Mouse (Mus musculus) ES-E14 (cell line): ENCODE data around the gene Rnf166.

Experiments used
- CHD2 ChIP-seq: IDR thresholded peaks from 2 replicates; pipeline ENCODE4 v1.6.1; 2014; ENCODE audit warnings: mild to moderate bottlenecking, low read depth, low read length, inconsistent platforms
- HCFC1 ChIP-seq: IDR thresholded peaks from 2 replicates; pipeline ENCODE4 v1.6.1; 2012; ENCODE audit warnings: low read length, inconsistent platforms, borderline replicate concordance; ENCODE audit not compliant: insufficient read depth
- MAFK ChIP-seq: IDR thresholded peaks from 2 replicates; pipeline ENCODE4 v1.6.1; 2014; ENCODE audit warnings: mild to moderate bottlenecking, low read depth, low read length, inconsistent platforms; ENCODE audit not compliant: insufficient read depth
- ZC3H11A ChIP-seq: IDR thresholded peaks from 2 replicates; pipeline ENCODE4 v1.6.1; 2012; ENCODE audit warnings: low read depth, mild to moderate bottlenecking, inconsistent platforms, low read length, borderline replicate concordance
- ZNF384 ChIP-seq: IDR thresholded peaks from 2 replicates; pipeline ENCODE4 v1.6.1; 2012; ENCODE audit warnings: low read depth, low read length, inconsistent platforms

DNA sequence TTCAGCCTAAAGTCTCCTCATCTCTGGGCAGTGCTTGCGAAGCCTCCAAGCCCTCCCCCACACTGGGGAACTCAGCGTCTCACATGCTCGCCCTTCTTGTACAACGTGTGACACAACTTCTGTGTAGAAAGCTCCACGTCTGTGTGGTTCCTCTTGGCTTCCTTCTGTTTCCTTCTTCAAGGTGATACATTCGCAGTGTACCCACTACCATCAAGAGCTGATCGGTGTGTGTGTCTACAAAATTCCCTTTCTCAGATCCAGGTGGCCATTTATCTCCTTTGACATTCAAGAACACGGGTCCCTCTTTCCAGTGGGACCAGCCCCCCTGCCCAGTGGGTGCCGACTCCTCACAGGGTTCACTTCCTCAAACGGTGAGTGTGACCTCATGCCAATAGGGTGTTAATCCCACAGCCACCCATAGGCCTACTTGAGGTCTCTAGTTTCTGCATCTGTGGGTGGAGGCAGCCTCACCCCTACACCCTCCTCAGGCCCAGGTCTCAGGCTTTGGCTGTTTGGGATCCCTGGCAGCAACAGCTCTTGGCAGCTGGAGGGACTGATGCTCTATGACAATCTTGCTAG, 45.7 kb downstream of the Rnf166 start:
- TF ChIP-seq ZNF384 (no peak), MAFK (no peak), ZC3H11A (no peak), HCFC1 (no peak), CHD2 (no peak)
